Comparison of ENCODE assay signal across 12 mouse cellular contexts in the genomic region with DNA sequence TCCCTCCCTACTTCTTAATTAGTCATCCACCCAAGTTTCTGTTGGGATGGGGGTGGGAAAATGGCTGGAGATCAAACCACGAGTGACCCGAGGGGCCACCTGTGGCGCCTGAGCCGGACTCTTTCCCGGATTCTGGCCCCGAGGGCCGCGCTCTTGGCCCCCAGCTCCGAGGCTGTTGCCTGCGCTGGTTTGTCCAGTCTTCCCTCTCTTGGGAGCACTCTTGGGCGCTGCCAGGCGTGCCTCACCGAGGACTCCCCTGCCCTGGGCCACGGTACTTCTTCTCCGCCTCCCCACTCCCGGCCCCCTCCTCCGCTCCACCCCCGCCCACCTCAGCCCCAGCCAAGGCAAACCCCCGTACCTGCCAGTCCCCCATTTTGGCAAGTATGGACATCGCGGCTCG. TPM values are rescaled to one million over a fixed set of nuclear protein-coding genes. Genes with fewer than 3 reads are reported as not detected.
A peak's percentile ranks its signal among the peaks of the same experiment; 100 is the strongest.
DNase-seq lines count a peak whose midpoint lies in the region; ATAC-seq lines count a peak whose summit lies in the region.
"Had no signal": no experiment of that assay in that cellular context is flagged by ENCODE, and none has a peak within 500 bp of the region (broad histone marks: within the 10 kb centered on the region; RNA-seq: fewer than 3 reads in every experiment).

No protein-coding gene starts in this region.

- no peaks in the 10 kb centered on the region for H3K36me3 ChIP-seq in intestine, embryonic 15.5 days
- H3K36me3 ChIP-seq in intestine, embryonic 16.5 days (ENCODE audit: control insufficient read depth, insufficient read depth, low read length), result no peaks in the 10 kb centered on the region
- H3K36me3 ChIP-seq in embryonic facial prominence, embryonic 12.5 days, result no peaks in the 10 kb centered on the region
- no peaks in the 10 kb centered on the region for H3K36me3 ChIP-seq in limb, embryonic 12.5 days
- no peaks in the 10 kb centered on the region for H3K36me3 ChIP-seq in neural tube, embryonic 15.5 days

- H3K9me3 ChIP-seq in intestine, embryonic 15.5 days, result no peaks in the 10 kb centered on the region
- H3K9me3 ChIP-seq in intestine, embryonic 16.5 days (ENCODE audit: control insufficient read depth, low read length), result no peaks in the 10 kb centered on the region
- H3K9me3 ChIP-seq in embryonic facial prominence, embryonic 12.5 days, result no peaks in the 10 kb centered on the region
- no peaks in the 10 kb centered on the region for H3K9me3 ChIP-seq in limb, embryonic 12.5 days
- H3K9me3 ChIP-seq in neural tube, embryonic 15.5 days (replicated peaks), result no peaks in the 10 kb centered on the region

- H3K4me3 ChIP-seq in intestine, embryonic 15.5 days (replicated peaks), result no peak overlapping the region
- H3K4me3 ChIP-seq in intestine, embryonic 16.5 days (ENCODE audit: low read length), result no peak overlapping the region
- H3K4me3 ChIP-seq in embryonic facial prominence, embryonic 12.5 days, result peak overlapping the region; percentile 6; the same call in 1 of the 2 replicates
- peak overlapping the region; percentile 28 for H3K4me3 ChIP-seq in limb, embryonic 12.5 days (replicated peaks)
- H3K4me3 ChIP-seq in neural tube, embryonic 15.5 days (replicated peaks), result 0 out of 2 replicates have a peak overlapping the region, but pooled peaks have one; percentile 14

- H3K27ac ChIP-seq in intestine, embryonic 15.5 days, result no peak overlapping the region
- H3K27ac ChIP-seq in intestine, embryonic 16.5 days (ENCODE audit: low read length), result no peak overlapping the region
- 0 out of 2 replicates have a peak overlapping the region, but pooled peaks have one; percentile 20 for H3K27ac ChIP-seq in embryonic facial prominence, embryonic 12.5 days
- H3K27ac ChIP-seq in limb, embryonic 12.5 days, result no peak overlapping the region
- no peak overlapping the region for H3K27ac ChIP-seq in neural tube, embryonic 15.5 days (replicated peaks)

- peaks cover 92% of the 10 kb centered on the region for H3K27me3 ChIP-seq in intestine, embryonic 15.5 days (replicated peaks)
- H3K27me3 ChIP-seq in intestine, embryonic 16.5 days (replicated peaks; ENCODE audit: control insufficient read depth, insufficient read depth, low read length), result peaks cover 81% of the 10 kb centered on the region
- peaks cover 90% of the 10 kb centered on the region for H3K27me3 ChIP-seq in embryonic facial prominence, embryonic 12.5 days
- peaks cover 98% of the 10 kb centered on the region for H3K27me3 ChIP-seq in limb, embryonic 12.5 days
- H3K27me3 ChIP-seq in neural tube, embryonic 15.5 days (replicated peaks), result peaks cover 91% of the 10 kb centered on the region
- H3K27me3 ChIP-seq: CH12.LX had no signal

- no peak for DNase-seq in adrenal gland, adult (ENCODE audit: inconsistent age in 2 of 2, low spot score in 1 of 2)
- DNase-seq in thymus, postnatal 4 days, result no peak
- DNase-seq in ovary, postnatal 10 days (ENCODE audit: low spot score), result no peak
- DNase-seq: cerebellum, adult 11-12 months; forebrain, postnatal 0 days; lung, adult 18-20 months had no signal

- WGBS in intestine, embryonic 15.5 days, result under 1% methylated on average over 21 of the region's 22 CpGs
- WGBS in intestine, embryonic 16.5 days, result under 1% methylated on average over 22 of the region's 22 CpGs
- WGBS in embryonic facial prominence, embryonic 12.5 days, result under 1% methylated on average over 22 of the region's 22 CpGs
- WGBS in limb, embryonic 12.5 days, result 2% methylated on average over 22 of the region's 22 CpGs
- under 1% methylated on average over 22 of the region's 22 CpGs for WGBS in neural tube, embryonic 15.5 days

- H3K4me1 ChIP-seq in intestine, embryonic 15.5 days (replicated peaks), result peaks cover 9% of the 10 kb centered on the region
- H3K4me1 ChIP-seq in intestine, embryonic 16.5 days (ENCODE audit: control insufficient read depth, insufficient read depth, low read length), result peaks cover 14% of the 10 kb centered on the region
- H3K4me1 ChIP-seq in embryonic facial prominence, embryonic 12.5 days, result peaks cover 9% of the 10 kb centered on the region; the same call in 1 of the 2 replicates
- peaks cover 29% of the 10 kb centered on the region for H3K4me1 ChIP-seq in limb, embryonic 12.5 days (replicated peaks)
- peaks cover 39% of the 10 kb centered on the region for H3K4me1 ChIP-seq in neural tube, embryonic 15.5 days

- no peak overlapping the region for H3K4me2 ChIP-seq in intestine, embryonic 15.5 days (replicated peaks)
- no peak overlapping the region for H3K4me2 ChIP-seq in intestine, embryonic 16.5 days (ENCODE audit: low read depth, low read length)
- H3K4me2 ChIP-seq in embryonic facial prominence, embryonic 12.5 days (replicated peaks), result peak overlapping the region; percentile 39
- peak overlapping the region; percentile 43 for H3K4me2 ChIP-seq in limb, embryonic 12.5 days
- H3K4me2 ChIP-seq in neural tube, embryonic 15.5 days, result peak overlapping the region; percentile 34

- H3K9ac ChIP-seq in intestine, embryonic 15.5 days, result no peak overlapping the region
- H3K9ac ChIP-seq in intestine, embryonic 16.5 days (ENCODE audit: low read depth, low read length), result no peak overlapping the region
- H3K9ac ChIP-seq in embryonic facial prominence, embryonic 12.5 days, result no peak overlapping the region
- H3K9ac ChIP-seq in limb, embryonic 12.5 days (replicated peaks), result no peak overlapping the region
- no peak overlapping the region for H3K9ac ChIP-seq in neural tube, embryonic 15.5 days (replicated peaks)
- H3K9ac ChIP-seq: forebrain, postnatal 0 days had no signal

- ATAC-seq in intestine, embryonic 15.5 days, result peak; percentile 15; the same call in 1 of the 2 replicates
- no peak for ATAC-seq in intestine, embryonic 16.5 days
- ATAC-seq in embryonic facial prominence, embryonic 12.5 days (ENCODE audit: insufficient number of reproducible peaks, insufficient read depth, low FRiP score, low TSS enrichment), result no peak
- no peak for ATAC-seq in limb, embryonic 12.5 days (ENCODE audit: insufficient number of reproducible peaks, insufficient read depth, low FRiP score, low TSS enrichment, low read depth)
- no peak for ATAC-seq in neural tube, embryonic 15.5 days (ENCODE audit: low FRiP score)
- ATAC-seq: forebrain, postnatal 0 days had no signal

RNA-seq across cellular contexts. Expression of a gene that starts 0.4 kb away (rescaled TPM):
- 0.19 and 0.21 TPM in 2 replicates for polyA plus RNA-seq in intestine, embryonic 15.5 days (2015; fragmentation: Nextera tagmentation; extraction: Ambion mirVana)
- 0.16 and 0.24 TPM in 2 replicates for polyA plus RNA-seq in intestine, embryonic 16.5 days (2015; fragmentation: Nextera tagmentation; extraction: Ambion mirVana)
- polyA plus RNA-seq in embryonic facial prominence, embryonic 12.5 days (2016; fragmentation: Nextera tagmentation; extraction: Ambion mirVana), result 8.5 and 9.5 TPM in 2 replicates
- polyA plus RNA-seq in limb, embryonic 12.5 days (2016; fragmentation: Nextera tagmentation; extraction: Ambion mirVana), result 10.1 and 11.3 TPM in 2 replicates
- 5.5 and 6.5 TPM in 2 replicates for polyA plus RNA-seq in neural tube, embryonic 15.5 days (2015; fragmentation: Nextera tagmentation; extraction: Ambion mirVana)

Comparison
In these comparisons a context has a peak if more than half of its experiments do, and no peak if none do; other contexts are left out.
1. H3K4me2 ChIP-seq: peak in embryonic facial prominence, embryonic 12.5 days (single experiment), limb, embryonic 12.5 days (single experiment) and neural tube, embryonic 15.5 days (single experiment); none in intestine, embryonic 15.5 days (single experiment) and intestine, embryonic 16.5 days (single experiment).
2. H3K4me3 ChIP-seq: peak in embryonic facial prominence, embryonic 12.5 days (single experiment), limb, embryonic 12.5 days (single experiment) and neural tube, embryonic 15.5 days (single experiment); none in intestine, embryonic 15.5 days (single experiment) and intestine, embryonic 16.5 days (single experiment).